Mouse (Mus musculus): ENCODE results near the gene Syde2. TPM values are rescaled to one million over a fixed set of nuclear protein-coding genes. Genes with fewer than 3 reads are reported as not detected.

Syde2 gene
- polyA plus RNA-seq, 1 experiment from 2014 or later: 7.5 TPM

GRCm38 (mm10) chr3:146037906-146038305 lies 50.2 kb downstream of the Syde2 start:
- ATAC-seq (ENCODE audit: insufficient number of reproducible peaks, low FRiP score): no peak
- H3K27ac ChIP-seq (ENCODE audit: poor library complexity, severe bottlenecking): no peak overlapping the region
- no peak overlapping the region for H3K4me3 ChIP-seq
- no peaks in the 10 kb centered on the region for H3K36me3 ChIP-seq
- no peaks in the 10 kb centered on the region for H3K27me3 ChIP-seq (replicated peaks)
- H3K4me1 ChIP-seq (replicated peaks): peaks cover 17% of the 10 kb centered on the region
- peaks cover 3% of the 10 kb centered on the region; the same call in 1 of the 2 replicates for H3K9me3 ChIP-seq (replicated peaks)
- 42% methylated on average over 15 of the region's 15 CpGs for WGBS
- no peak overlapping the region for H3K9ac ChIP-seq
- no peak overlapping the region for H3K4me2 ChIP-seq

- WGBS: 67% methylated on average over 12 of the region's 12 CpGs
- no peak overlapping the region for H3K4me2 ChIP-seq
- H3K4me3 ChIP-seq: no peak overlapping the region
- no peak for ATAC-seq (ENCODE audit: insufficient number of reproducible peaks, low FRiP score)
- no peaks in the 10 kb centered on the region; the same call in 1 of the 2 replicates for H3K9me3 ChIP-seq (replicated peaks)
- H3K27me3 ChIP-seq (replicated peaks): no peaks in the 10 kb centered on the region
- H3K27ac ChIP-seq (ENCODE audit: poor library complexity, severe bottlenecking): no peak overlapping the region
- H3K9ac ChIP-seq: no peak overlapping the region
- H3K4me1 ChIP-seq (replicated peaks): peaks cover 19% of the 10 kb centered on the region
- H3K36me3 ChIP-seq: no peaks in the 10 kb centered on the region
These were observed 51.6 kb downstream of the Syde2 start for GRCm38 (mm10) chr3:146039132-146039903.

GRCm38 (mm10) chr3:146041382-146041781 lies 53.7 kb downstream of the Syde2 start:
- no peak overlapping the region for H3K4me3 ChIP-seq
- H3K27ac ChIP-seq (ENCODE audit: poor library complexity, severe bottlenecking): no peak overlapping the region
- ATAC-seq (ENCODE audit: insufficient number of reproducible peaks, low FRiP score): no peak
- peaks cover 31% of the 10 kb centered on the region for H3K4me1 ChIP-seq (replicated peaks)
- H3K27me3 ChIP-seq (replicated peaks): no peaks in the 10 kb centered on the region
- WGBS: 89% methylated on average over 11 of the region's 11 CpGs
- no peaks in the 10 kb centered on the region for H3K36me3 ChIP-seq
- no peak overlapping the region for H3K4me2 ChIP-seq
- no peak overlapping the region for H3K9ac ChIP-seq
- H3K9me3 ChIP-seq (replicated peaks): no peaks in the 10 kb centered on the region; the same call in 1 of the 2 replicates

- no peak overlapping the region for H3K9ac ChIP-seq
- no peaks in the 10 kb centered on the region for H3K36me3 ChIP-seq
- H3K4me2 ChIP-seq: peak overlapping the region; percentile 51
- no peaks in the 10 kb centered on the region for H3K27me3 ChIP-seq (replicated peaks)
- peaks cover 49% of the 10 kb centered on the region for H3K4me1 ChIP-seq (replicated peaks)
- H3K4me3 ChIP-seq: no peak overlapping the region
- WGBS: 20% methylated on average over 11 of the region's 11 CpGs
- peak; percentile 79 for ATAC-seq (ENCODE audit: insufficient number of reproducible peaks, low FRiP score)
- H3K27ac ChIP-seq (ENCODE audit: poor library complexity, severe bottlenecking): peak overlapping the region; percentile 61
- H3K9me3 ChIP-seq (replicated peaks): no peaks in the 10 kb centered on the region
These were observed 57.3 kb downstream of the Syde2 start for GRCm38 (mm10) chr3:146044977-146045376.

- no peak overlapping the region for H3K27ac ChIP-seq (ENCODE audit: poor library complexity, severe bottlenecking)
- no peak for ATAC-seq (ENCODE audit: insufficient number of reproducible peaks, low FRiP score)
- WGBS: 80% methylated on average over 11 of the region's 11 CpGs
- peaks cover 52% of the 10 kb centered on the region for H3K4me1 ChIP-seq (replicated peaks)
- H3K27me3 ChIP-seq (replicated peaks): no peaks in the 10 kb centered on the region
- no peaks in the 10 kb centered on the region for H3K36me3 ChIP-seq
- H3K4me3 ChIP-seq: no peak overlapping the region
- no peak overlapping the region for H3K9ac ChIP-seq
- no peak overlapping the region for H3K4me2 ChIP-seq
- H3K9me3 ChIP-seq (replicated peaks): no peaks in the 10 kb centered on the region
These were observed 58.4 kb downstream of the Syde2 start for GRCm38 (mm10) chr3:146046076-146046475.

GRCm38 (mm10) chr3:146047704-146048207 lies 60.1 kb downstream of the Syde2 start:
- H3K9ac ChIP-seq: no peak overlapping the region

GRCm38 (mm10) chr3:146049951-146050350 lies 62.3 kb downstream of the Syde2 start:
- no peaks in the 10 kb centered on the region for H3K9me3 ChIP-seq (replicated peaks)

More at GRCm38 (mm10) chr3:146047704-146048207, 60.1 kb downstream of the Syde2 start:
- H3K9me3 ChIP-seq (replicated peaks): no peaks in the 10 kb centered on the region
- peaks cover 60% of the 10 kb centered on the region for H3K4me1 ChIP-seq (replicated peaks)
- no peaks in the 10 kb centered on the region for H3K36me3 ChIP-seq
- H3K4me2 ChIP-seq: peak overlapping the region; percentile 53
- H3K27ac ChIP-seq (ENCODE audit: poor library complexity, severe bottlenecking): peak overlapping the region; percentile 53
- peak overlapping the region; percentile 12; the same call in 1 of the 2 replicates for H3K4me3 ChIP-seq
- 10% methylated on average over 15 of the region's 15 CpGs for WGBS
- peak; percentile 72 for ATAC-seq (ENCODE audit: insufficient number of reproducible peaks, low FRiP score)
- H3K27me3 ChIP-seq (replicated peaks): no peaks in the 10 kb centered on the region

GRCm38 (mm10) chr3:146051277-146052007 lies 63.8 kb downstream of the Syde2 start:
- H3K4me1 ChIP-seq (replicated peaks): peaks cover 51% of the 10 kb centered on the region
- WGBS: 50% methylated on average over 11 of the region's 11 CpGs
- H3K9ac ChIP-seq: peak overlapping the region; percentile 27; the same call in 1 of the 2 replicates
- H3K36me3 ChIP-seq: no peaks in the 10 kb centered on the region
- no peak overlapping the region; the same call in 1 of the 2 replicates for H3K27ac ChIP-seq (ENCODE audit: poor library complexity, severe bottlenecking)
- H3K9me3 ChIP-seq (replicated peaks): no peaks in the 10 kb centered on the region
- H3K4me3 ChIP-seq: no peak overlapping the region
- peak; percentile 29; the same call in 1 of the 2 replicates for ATAC-seq (ENCODE audit: insufficient number of reproducible peaks, low FRiP score)
- H3K4me2 ChIP-seq: peak overlapping the region; percentile 1; the same call in 1 of the 2 replicates
- no peaks in the 10 kb centered on the region for H3K27me3 ChIP-seq (replicated peaks)

More at GRCm38 (mm10) chr3:146049951-146050350, 62.3 kb downstream of the Syde2 start:
- Histone ChIP-seq H3K4me1 (replicated peaks) (peaks cover 57% of the 10 kb centered on the region), H3K27me3 (replicated peaks) (no peaks in the 10 kb centered on the region), H3K4me2 (no peak overlapping the region), H3K27ac (ENCODE audit: poor library complexity, severe bottlenecking) (no peak overlapping the region), H3K9ac (no peak overlapping the region), H3K4me3 (no peak overlapping the region), H3K36me3 (no peaks in the 10 kb centered on the region)
- WGBS: 66% methylated on average over 5 of the region's 5 CpGs
- ATAC-seq (ENCODE audit: insufficient number of reproducible peaks, low FRiP score): no peak

GRCm38 (mm10) chr3:146053082-146053814 lies 65.6 kb downstream of the Syde2 start:
- no peak overlapping the region for H3K9ac ChIP-seq
- no peak overlapping the region for H3K4me3 ChIP-seq
- no peak for ATAC-seq (ENCODE audit: insufficient number of reproducible peaks, low FRiP score)
- 53% methylated on average over 6 of the region's 6 CpGs for WGBS
- no peaks in the 10 kb centered on the region for H3K27me3 ChIP-seq (replicated peaks)
- no peaks in the 10 kb centered on the region for H3K36me3 ChIP-seq
- H3K4me1 ChIP-seq (replicated peaks): peaks cover 35% of the 10 kb centered on the region
- no peak overlapping the region for H3K4me2 ChIP-seq
- H3K9me3 ChIP-seq (replicated peaks): no peaks in the 10 kb centered on the region
- H3K27ac ChIP-seq (ENCODE audit: poor library complexity, severe bottlenecking): no peak overlapping the region

GRCm38 (mm10) chr3:146053873-146054272 lies 66.2 kb downstream of the Syde2 start:
- 75% methylated on average over 2 of the region's 2 CpGs for WGBS
- no peaks in the 10 kb centered on the region for H3K27me3 ChIP-seq (replicated peaks)
- no peak for ATAC-seq (ENCODE audit: insufficient number of reproducible peaks, low FRiP score)

More at GRCm38 (mm10) chr3:146053873-146054272, 66.2 kb downstream of the Syde2 start:
- no peaks in the 10 kb centered on the region for H3K36me3 ChIP-seq
- H3K4me2 ChIP-seq: no peak overlapping the region
- no peak overlapping the region for H3K4me3 ChIP-seq
- no peaks in the 10 kb centered on the region for H3K9me3 ChIP-seq (replicated peaks)
- H3K4me1 ChIP-seq (replicated peaks): peaks cover 29% of the 10 kb centered on the region
- no peak overlapping the region for H3K9ac ChIP-seq
- no peak overlapping the region for H3K27ac ChIP-seq (ENCODE audit: poor library complexity, severe bottlenecking)
